Mouse (Mus musculus) heart, adult 2 months (tissue): ENCODE data around the gene Lin54.

Source experiments
- CTCF ChIP-seq: fragments of 200-600 bp; IDR thresholded peaks from 2 replicates; pipeline ENCODE4 v1.8.1; 2022; ENCODE audit warnings: antibody characterized with exemption, mild to moderate bottlenecking, moderate library complexity
- EP300 ChIP-seq: fragments of 200-500 bp; IDR thresholded peaks from 2 replicates; pipeline ENCODE4 v1.6.1; 2011; ENCODE audit warnings: low read depth, low read length, control low read depth; ENCODE audit not compliant: insufficient read depth
- POLR2A ChIP-seq: fragments of 200-500 bp; IDR thresholded peaks from 2 replicates; pipeline ENCODE4 v1.6.1; 2011; ENCODE audit warnings: mild to moderate bottlenecking, low read depth, low read length, control low read depth; ENCODE audit not compliant: insufficient read depth

DNA sequence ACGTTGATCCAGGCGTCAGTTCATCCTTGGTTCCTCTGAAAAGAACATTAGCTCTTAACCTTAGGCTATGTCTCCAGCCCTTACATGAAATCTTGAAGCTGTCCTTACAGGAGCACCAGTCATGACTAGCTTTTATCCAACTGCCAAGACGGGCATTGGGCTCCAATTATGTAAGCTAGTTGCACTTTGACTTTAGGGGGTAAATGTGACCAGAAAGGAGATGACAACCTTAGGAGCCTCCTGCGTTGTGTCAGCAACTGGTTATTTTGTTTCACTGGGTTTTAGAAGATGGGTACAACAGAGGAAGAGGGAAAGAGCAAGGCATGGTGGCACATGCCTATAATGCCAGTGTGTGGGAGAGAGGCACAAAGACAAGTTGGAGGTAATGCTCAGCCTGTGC is 81.6 kb downstream of the Lin54 start:
- TF ChIP-seq POLR2A (no peak), CTCF (no peak), EP300 (no peak)
